Mouse (Mus musculus) MEL (cell line): ENCODE measurements at regions not wholly inside any gene's neighbourhood (a gene's known extent, or its start where the extent isn't known, plus 50 kb on each side); places are given as distances from the start of the nearest gene placed in this dataset.

Source experiments
- DNase-seq: peaks from one replicate; pipeline ENCODE4 v3.0.0; 2011; ENCODE audit warnings: low read depth, low spot score
- H3K27ac ChIP-seq: 2 replicates; pipeline ENCODE4 v1.5.1; 2012; ENCODE audit warnings: low read depth, mild to moderate bottlenecking, control low read depth, low read length, moderate library complexity; ENCODE audit not compliant: control insufficient read depth
- H3K27me3 ChIP-seq, 2 experiments: fragments of 150-350 bp in 1 of 2; sonication (generic) in 1 of 2; 2 replicates each; pipeline ENCODE4 v1.6.1; 2012; ENCODE audit warnings: low read length in 2 of 2, mild to moderate bottlenecking in 2 of 2, improper control_type of control experiment in 1 of 2, moderate library complexity in 1 of 2; ENCODE audit not compliant: insufficient read depth in 2 of 2, control insufficient read depth in 1 of 2
- H3K36me3 ChIP-seq, 2 experiments: 2 replicates each; pipeline ENCODE4 v1.6.1; 2012 to 2014; ENCODE audit warnings: low read length in 2 of 2, improper control_type of control experiment in 1 of 2, inconsistent platforms in 1 of 2, mild to moderate bottlenecking in 1 of 2; ENCODE audit not compliant: insufficient read depth in 2 of 2, control insufficient read depth in 1 of 2
- H3K4me1 ChIP-seq, 2 experiments: fragments of 150-350 bp in 1 of 2; sonication (generic) in 1 of 2; 2 replicates each; pipeline ENCODE4 v1.6.1; 2012; ENCODE audit warnings: low read length in 2 of 2, improper control_type of control experiment in 1 of 2, mild to moderate bottlenecking in 1 of 2; ENCODE audit not compliant: insufficient read depth in 2 of 2, control insufficient read depth in 1 of 2
- H3K4me3 ChIP-seq, 2 experiments: fragments of 150-350 bp in 1 of 2; sonication (generic) in 1 of 2; 2 replicates each; pipeline ENCODE4 v1.5.1; 2012; ENCODE audit warnings: low read depth in 2 of 2, low read length in 2 of 2, mild to moderate bottlenecking in 2 of 2, moderate library complexity in 2 of 2, control low read depth in 1 of 2, improper control_type of control experiment in 1 of 2; ENCODE audit not compliant: control insufficient read depth in 1 of 2, insufficient read depth in 1 of 2
- H3K79me2 ChIP-seq: 2 replicates; pipeline ENCODE4 v1.6.1; 2012; ENCODE audit warnings: mild to moderate bottlenecking, low read length, moderate library complexity; ENCODE audit not compliant: control insufficient read depth, poor library complexity, insufficient read depth
- H3K9ac ChIP-seq: 2 replicates; pipeline ENCODE4 v1.6.1; 2012; ENCODE audit warnings: low read depth, mild to moderate bottlenecking, control low read depth, low read length, moderate library complexity; ENCODE audit not compliant: control insufficient read depth, poor library complexity, severe bottlenecking
- H3K9me3 ChIP-seq: fragments of 150-350 bp; sonication (generic); replicated peaks from 2 replicates; pipeline ENCODE4 v1.6.1; 2012; ENCODE audit warnings: mild to moderate bottlenecking, low read length, improper control_type of control experiment, moderate library complexity; ENCODE audit not compliant: insufficient read depth
- CHD1 ChIP-seq: IDR thresholded peaks from 2 replicates; pipeline ENCODE4 v1.6.1; 2012; ENCODE audit warnings: low read depth, mild to moderate bottlenecking, inconsistent platforms, low read length, improper control_type of control experiment
- CHD2 ChIP-seq: IDR thresholded peaks from 2 replicates; pipeline ENCODE4 v1.6.1; 2011; ENCODE audit warnings: low read length, improper control_type of control experiment
- CTCF ChIP-seq, 3 experiments: IDR thresholded peaks in 2 of 3; conservative IDR thresholded peaks in 1 of 3; 2 replicates each; pipeline ENCODE4 v1.5.1; 2011 to 2012; ENCODE audit warnings: low read length in 3 of 3, low read depth in 2 of 3, mild to moderate bottlenecking in 2 of 3, improper control_type of control experiment in 1 of 3, inconsistent platforms in 1 of 3, mixed read lengths in 1 of 3, moderate library complexity in 1 of 3; ENCODE audit not compliant: control insufficient read depth in 1 of 3, insufficient read depth in 1 of 3, poor library complexity in 1 of 3, severe bottlenecking in 1 of 3
- E2F4 ChIP-seq: IDR thresholded peaks from 2 replicates; pipeline ENCODE4 v1.6.1; 2011; ENCODE audit warnings: low read depth, low read length, improper control_type of control experiment, borderline replicate concordance
- ELF1 ChIP-seq: IDR thresholded peaks from 2 replicates; pipeline ENCODE4 v1.6.1; 2014; ENCODE audit warnings: low read depth, mild to moderate bottlenecking, inconsistent platforms, low read length, improper control_type of control experiment, moderate library complexity
- EP300 ChIP-seq, 2 experiments: IDR thresholded peaks; 2 replicates each; pipeline ENCODE4 v1.6.1; 2011; ENCODE audit warnings: improper control_type of control experiment in 2 of 2, low read length in 2 of 2, low read depth in 1 of 2, mild to moderate bottlenecking in 1 of 2
- GATA1 ChIP-seq: IDR thresholded peaks from 2 replicates; pipeline ENCODE4 v1.6.1; 2011; ENCODE audit warnings: low read depth, low read length, improper control_type of control experiment
- HCFC1 ChIP-seq: IDR thresholded peaks from 2 replicates; pipeline ENCODE4 v1.6.1; 2012; ENCODE audit warnings: low read depth, mild to moderate bottlenecking, inconsistent platforms, low read length, improper control_type of control experiment, moderate library complexity
- MAX ChIP-seq: IDR thresholded peaks from 2 replicates; pipeline ENCODE4 v1.6.1; 2011; ENCODE audit warnings: low read length, improper control_type of control experiment
- MEF2A ChIP-seq: IDR thresholded peaks from 2 replicates; pipeline ENCODE4 v1.6.1; 2014; ENCODE audit warnings: low read depth, mild to moderate bottlenecking, inconsistent platforms, low read length, improper control_type of control experiment; ENCODE audit not compliant: poor library complexity, insufficient replicate concordance, severe bottlenecking; ENCODE audit errors: extremely low read depth
- MYB ChIP-seq: IDR thresholded peaks from 2 replicates; pipeline ENCODE4 v1.6.1; 2011; ENCODE audit warnings: mild to moderate bottlenecking, low read depth, low read length, improper control_type of control experiment
- NELFE ChIP-seq: IDR thresholded peaks from 2 replicates; pipeline ENCODE4 v1.6.1; 2011; ENCODE audit warnings: low read depth, low read length, improper control_type of control experiment
- POLR2A ChIP-seq, 2 experiments: IDR thresholded peaks; 2 replicates each; pipeline ENCODE4 v1.6.1; 2011 to 2012; ENCODE audit warnings: low read length in 2 of 2, mild to moderate bottlenecking in 2 of 2, control low read depth in 1 of 2, improper control_type of control experiment in 1 of 2, low read depth in 1 of 2, moderate library complexity in 1 of 2; ENCODE audit not compliant: control insufficient read depth in 1 of 2, insufficient read depth in 1 of 2, poor library complexity in 1 of 2
- POLR2AphosphoS2 ChIP-seq: IDR thresholded peaks from 2 replicates; pipeline ENCODE4 v1.6.1; 2011; ENCODE audit warnings: low read length, improper control_type of control experiment
- POLR2AphosphoS5 ChIP-seq: IDR thresholded peaks from 2 replicates; pipeline ENCODE4 v1.6.1; 2012; ENCODE audit warnings: low read depth, borderline replicate concordance, mild to moderate bottlenecking, inconsistent platforms, low read length, moderate library complexity, mixed read lengths
- RCOR1 ChIP-seq: IDR thresholded peaks from 2 replicates; pipeline ENCODE4 v1.6.1; 2012; ENCODE audit warnings: low read depth, mild to moderate bottlenecking, inconsistent platforms, low read length, improper control_type of control experiment
- SIN3A ChIP-seq: IDR thresholded peaks from 2 replicates; pipeline ENCODE4 v1.6.1; 2012; ENCODE audit warnings: low read length, improper control_type of control experiment, inconsistent platforms
- SMC3 ChIP-seq: IDR thresholded peaks from 2 replicates; pipeline ENCODE4 v1.6.1; 2011; ENCODE audit warnings: low read depth, low read length, improper control_type of control experiment
- TAL1 ChIP-seq: IDR thresholded peaks from 2 replicates; pipeline ENCODE4 v1.6.1; 2012; ENCODE audit warnings: mild to moderate bottlenecking, inconsistent platforms, low read length, moderate library complexity, mixed read lengths
- TBP ChIP-seq: IDR thresholded peaks from 2 replicates; pipeline ENCODE4 v1.8.0; 2011; ENCODE audit warnings: low read depth, low read length, improper control_type of control experiment
- UBTF ChIP-seq: IDR thresholded peaks from 2 replicates; pipeline ENCODE4 v1.6.1; 2012; ENCODE audit warnings: low read depth, mild to moderate bottlenecking, inconsistent platforms, low read length, improper control_type of control experiment, moderate library complexity, borderline replicate concordance; ENCODE audit not compliant: insufficient read depth
- USF1 ChIP-seq: IDR thresholded peaks from 2 replicates; pipeline ENCODE4 v1.6.1; 2014; ENCODE audit warnings: low read depth, mild to moderate bottlenecking, inconsistent platforms, low read length, improper control_type of control experiment, moderate library complexity
- USF2 ChIP-seq, 2 experiments: IDR thresholded peaks; 2 replicates each; pipeline ENCODE4 v1.6.1; 2011 to 2012; ENCODE audit warnings: improper control_type of control experiment in 2 of 2, low read length in 2 of 2, borderline replicate concordance in 1 of 2, inconsistent platforms in 1 of 2, low read depth in 1 of 2, mild to moderate bottlenecking in 1 of 2; ENCODE audit not compliant: insufficient read depth in 1 of 2
- ZC3H11A ChIP-seq: IDR thresholded peaks from 2 replicates; pipeline ENCODE4 v1.6.1; 2012; ENCODE audit warnings: low read depth, mild to moderate bottlenecking, inconsistent platforms, low read length, improper control_type of control experiment
- ZKSCAN1 ChIP-seq: IDR thresholded peaks from 2 replicates; pipeline ENCODE4 v1.6.1; 2012; ENCODE audit warnings: low read depth, mild to moderate bottlenecking, inconsistent platforms, low read length, improper control_type of control experiment, moderate library complexity
- ZMIZ1 ChIP-seq: IDR thresholded peaks from 2 replicates; pipeline ENCODE4 v1.6.1; 2012; ENCODE audit warnings: low read depth, mild to moderate bottlenecking, inconsistent platforms, low read length, improper control_type of control experiment, moderate library complexity

DNA sequence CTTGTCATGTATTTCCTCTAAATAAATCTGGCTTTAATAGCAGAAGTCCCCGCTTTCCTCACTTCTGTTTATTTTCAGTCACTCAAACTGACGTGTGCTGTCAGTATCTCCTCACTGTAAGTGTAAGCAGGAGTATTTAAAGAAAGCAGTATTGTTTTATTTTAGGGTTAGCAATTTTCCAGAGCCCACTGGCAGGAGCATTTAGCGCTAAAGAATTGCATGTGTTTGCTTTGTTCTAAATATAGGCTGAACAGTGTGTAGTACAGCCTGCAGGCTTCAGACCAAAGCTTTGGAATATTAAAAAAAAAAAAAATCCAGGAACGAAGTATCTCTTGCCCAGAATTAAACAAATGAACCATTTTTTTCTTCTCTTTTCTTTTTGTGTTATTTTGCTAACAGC, 277.5 kb upstream of the Bmp2 start:
- Histone ChIP-seq H3K9ac (no peak overlapping the region), H3K9me3 (no peaks in the 10 kb centered on the region), H3K27ac (no peak overlapping the region)
- no peak for DNase-seq
- TF ChIP-seq USF2 (IDR thresholded peaks at IDR 0.05; ENCODE audit: borderline replicate concordance in 1 of 2, insufficient read depth in 1 of 2, low read depth in 1 of 2, low read length in 2 of 2) (no peak), CTCF (IDR thresholded peaks at IDR 0.05 in 2 of 3, conservative IDR thresholded peaks at IDR 0.05 in 1 of 3; ENCODE audit: control insufficient read depth in 1 of 3, insufficient read depth in 1 of 3, low read depth in 2 of 3, low read length in 3 of 3, poor library complexity in 1 of 3, severe bottlenecking in 1 of 3) (no peak), HCFC1 (no peak), ZKSCAN1 (no peak), MYB (no peak), EP300 (IDR thresholded peaks at IDR 0.05; ENCODE audit: low read depth in 1 of 2, low read length in 2 of 2) (no peak), GATA1 (no peak), USF1 (no peak), SMC3 (no peak), NELFE (no peak), TBP (no peak), ZMIZ1 (no peak), ELF1 (no peak), RCOR1 (no peak), MAX (no peak)
- TF ChIP-seq, all 39 proteins: peak for 0
- Histone ChIP-seq H3K4me1 (no peaks in the 10 kb centered on the region), H3K4me3 (no peak overlapping the region), H3K36me3 (no peaks in the 10 kb centered on the region), H3K27me3 (no peaks in the 10 kb centered on the region), H3K79me2 (no peaks in the 10 kb centered on the region)

DNA sequence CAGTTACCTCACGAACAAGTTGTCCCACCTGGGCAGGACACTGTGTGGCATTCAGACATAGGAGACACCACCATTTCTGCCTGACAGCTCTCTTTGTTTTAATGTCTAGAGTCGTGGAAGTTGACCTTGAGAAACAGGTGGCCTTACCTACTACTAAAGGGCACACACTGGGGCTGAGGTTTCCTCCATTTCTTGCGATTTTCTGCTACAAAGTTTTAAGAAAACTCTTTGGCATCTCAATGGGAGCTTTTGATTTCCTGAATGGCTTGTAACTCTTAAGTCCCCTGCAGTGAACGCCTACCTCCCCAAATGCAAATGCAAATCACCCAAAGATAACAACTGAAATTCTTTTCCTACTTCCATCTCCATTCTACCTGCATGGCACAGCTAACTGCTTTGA, 273.4 kb upstream of the Bmp2 start:
- Histone ChIP-seq H3K36me3 (no peaks in the 10 kb centered on the region), H3K4me1 (no peaks in the 10 kb centered on the region), H3K9me3 (no peaks in the 10 kb centered on the region), H3K4me3 (no peak overlapping the region), H3K27ac (no peak overlapping the region), H3K79me2 (no peaks in the 10 kb centered on the region)
- DNase-seq: no peak
- TF ChIP-seq USF1: no peak
- TF ChIP-seq TAL1: no peak
- no peak for TF ChIP-seq CHD1
- TF ChIP-seq ELF1: no peak
- TF ChIP-seq MEF2A: no peak
- TF ChIP-seq UBTF: no peak
- TF ChIP-seq SIN3A: no peak
- no peak for TF ChIP-seq ZKSCAN1
- TF ChIP-seq E2F4: no peak
- no peak for TF ChIP-seq POLR2AphosphoS5
- TF ChIP-seq POLR2A (IDR thresholded peaks at IDR 0.05; ENCODE audit: control insufficient read depth in 1 of 2, insufficient read depth in 1 of 2, low read depth in 1 of 2, low read length in 2 of 2, poor library complexity in 1 of 2): no peak
- TF ChIP-seq ZC3H11A: no peak
- TF ChIP-seq GATA1: no peak
- TF ChIP-seq EP300 (IDR thresholded peaks at IDR 0.05; ENCODE audit: low read depth in 1 of 2, low read length in 2 of 2): no peak
- TF ChIP-seq CHD2: no peak
- no peak for TF ChIP-seq NELFE
- TF ChIP-seq TBP: no peak
- TF ChIP-seq POLR2AphosphoS2: no peak
- TF ChIP-seq, all 39 proteins: peak for 0
- no peaks in the 10 kb centered on the region for H3K27me3 ChIP-seq
- H3K9ac ChIP-seq: no peak overlapping the region
